Mouse (Mus musculus) ES-E14 (cell line): ENCODE measurements around the gene Gm45808.

Experiments used
- CHD2 ChIP-seq: IDR thresholded peaks from 2 replicates; pipeline ENCODE4 v1.6.1; 2014; ENCODE audit warnings: mild to moderate bottlenecking, low read depth, low read length, inconsistent platforms
- ZC3H11A ChIP-seq: IDR thresholded peaks from 2 replicates; pipeline ENCODE4 v1.6.1; 2012; ENCODE audit warnings: low read depth, mild to moderate bottlenecking, inconsistent platforms, low read length, borderline replicate concordance

- TF ChIP-seq ZC3H11A, result no peak
- no peak for TF ChIP-seq CHD2
Observed at GRCm38 (mm10) chr7:45477003-45477402, 9.6 kb downstream of the Gm45808 start.
